Comparison of ENCODE assay signal across 7 mouse cellular contexts in genomic region chr12:71832225-71832624, GRCm38 (mm10). TPM values are rescaled to one million over a fixed set of nuclear protein-coding genes. Genes with fewer than 3 reads are reported as not detected.
DNase-seq lines count a peak whose midpoint lies in the region; ATAC-seq and TF ChIP-seq lines count a peak whose summit lies in the region.

No protein-coding gene starts in this region.

- H3K4me1 ChIP-seq in cortical plate, adult 2 months (ENCODE audit: control insufficient read depth, insufficient read depth, low read length) = peaks cover 5% of the 10 kb centered on the region
- H3K4me1 ChIP-seq in hindbrain, embryonic 16.5 days (ENCODE audit: control insufficient read depth, insufficient read depth, low read depth, low read length) = peaks cover 37% of the 10 kb centered on the region

- peak; percentile 41 to 47 for DNase-seq in adrenal gland, adult 18-20 months (ENCODE audit: low spot score in 2 of 2)
- DNase-seq in gastrocnemius, adult 2 months = peak; percentile 74
- peak; percentile 30 to 73 for DNase-seq in left cerebral cortex, adult 8-10 months (ENCODE audit: low spot score in 2 of 2)
- peak; percentile 77 for DNase-seq in right cerebral cortex, postnatal 14 days

- intact Hi-C loops in gastrocnemius, adult 2 months (cut with DNase I) = loop anchor here (5.0 kb wide), 3 partner anchors 55 to 150 kb away; no protein-coding TSS in a partner anchor

- no peaks in the 10 kb centered on the region for H3K27me3 ChIP-seq in hindbrain, embryonic 16.5 days (replicated peaks; ENCODE audit: control insufficient read depth, insufficient read depth, low read length)

- H3K9me3 ChIP-seq in hindbrain, embryonic 16.5 days (ENCODE audit: control insufficient read depth, low read length) = no peaks in the 10 kb centered on the region

- no peak for TF ChIP-seq POLR2A in cortical plate, adult 2 months (IDR thresholded peaks at IDR 0.05; ENCODE audit: extremely low read depth, insufficient read depth, low read length)

- no peak overlapping the region for H3K27ac ChIP-seq in cortical plate, adult 2 months (ENCODE audit: insufficient read depth, low read length)
- peak overlapping the region; percentile 94 for H3K27ac ChIP-seq in gastrocnemius, adult 2 months
- H3K27ac ChIP-seq in hindbrain, embryonic 16.5 days (ENCODE audit: low read depth, low read length) = peak overlapping the region; percentile 97

- under 1% methylated on average over 12 of the region's 12 CpGs for WGBS in hindbrain, embryonic 16.5 days

- H3K4me3 ChIP-seq in cortical plate, adult 2 months (ENCODE audit: insufficient read depth, low read length) = peak overlapping the region; percentile 60
- H3K4me3 ChIP-seq in gastrocnemius, adult 2 months = peak overlapping the region; percentile 94
- H3K4me3 ChIP-seq in hindbrain, embryonic 16.5 days (ENCODE audit: low read length) = peak overlapping the region; percentile 97

- peak overlapping the region; percentile 61 for H3K4me2 ChIP-seq in hindbrain, embryonic 16.5 days (ENCODE audit: low read length)

- peak overlapping the region; percentile 98 for H3K9ac ChIP-seq in hindbrain, embryonic 16.5 days (ENCODE audit: low read depth, low read length)

- H3K36me3 ChIP-seq in hindbrain, embryonic 16.5 days (ENCODE audit: control insufficient read depth, insufficient read depth, low read length) = no peaks in the 10 kb centered on the region

- TF ChIP-seq CTCF in cortical plate, adult 2 months (IDR thresholded peaks at IDR 0.05; ENCODE audit: extremely low read depth, insufficient read depth, low read length) = no peak
- TF ChIP-seq CTCF in gastrocnemius, adult 2 months (IDR thresholded peaks at IDR 0.05) = no peak

- no peak for ATAC-seq in hindbrain, embryonic 16.5 days
- ATAC-seq in megakaryocyte, adult 5-6 weeks (ENCODE audit: poor library complexity, severe bottlenecking) = peak; percentile 45

RNA-seq across cellular contexts. Expression of gene Daam1, which starts 1.3 kb away (rescaled TPM):
- total RNA-seq in adrenal gland, adult 18-20 months (2021) = 10 to 100 TPM; 18.8 to 21.2 TPM
- polyA plus RNA-seq in cortical plate, adult 2 months (2012; rRNA removed) = 26.2 and 26.9 TPM in 2 replicates
- 10 to 100 TPM in 1 of 2 experiments, 1 to 10 TPM in 1; 8.0 to 12.8 TPM for total RNA-seq in gastrocnemius, adult 2 months (2021)
- polyA plus RNA-seq in hindbrain, embryonic 16.5 days (2015; fragmentation: Nextera tagmentation; extraction: Ambion mirVana) = 26.6 and 28.4 TPM in 2 replicates
- total RNA-seq in left cerebral cortex, adult 8-10 months (2022) = 10 to 100 TPM; 49.2 to 52.6 (median 51.6) TPM
- 12.3 and 12.7 TPM in 2 replicates for total RNA-seq in megakaryocyte, adult 5-6 weeks (2015)
- total RNA-seq in megakaryocyte, adult 5-6 weeks (2017) = 14.6 and 18.0 TPM in 2 replicates
